Mouse (Mus musculus) embryonic facial prominence, embryonic 14.5 days (tissue): ENCODE measurements around the gene Olfr935. TPM values are rescaled to one million over a fixed set of nuclear protein-coding genes. Genes with fewer than 3 reads are reported as not detected.
A peak's percentile ranks its signal among the peaks of the same experiment; 100 is the strongest.

Experiments
- ATAC-seq: fragments of 200-750 bp; cut with Nextera tagmentation; 2 replicates; pipeline ENCODE4 v1.8.0; 2017; ENCODE audit warnings: low read depth, moderate number of reproducible peaks, moderate TSS enrichment
- DNase-seq: peaks from one replicate; pipeline ENCODE4 v3.0.0-alpha.2; 2015; ENCODE audit warnings: low spot score
- H3K27ac ChIP-seq: fragments of 300-500 bp; sonication (generic); replicated peaks from 2 replicates; pipeline ENCODE4 v1.5.1; 2014; ENCODE audit warnings: low read depth, mild to moderate bottlenecking, low read length, moderate library complexity
- H3K27me3 ChIP-seq: fragments of 300-500 bp; sonication (generic); replicated peaks from 2 replicates; pipeline ENCODE4 v1.6.1; 2014; ENCODE audit warnings: low read length; ENCODE audit not compliant: control insufficient read depth, insufficient read depth
- H3K36me3 ChIP-seq: fragments of 300-500 bp; sonication (generic); 2 replicates; pipeline ENCODE4 v1.6.1; 2014; ENCODE audit warnings: low read length, mixed read lengths; ENCODE audit not compliant: control insufficient read depth, insufficient read depth
- H3K4me1 ChIP-seq: fragments of 300-500 bp; sonication (generic); 2 replicates; pipeline ENCODE4 v1.6.1; 2014; ENCODE audit warnings: antibody characterized with exemption, low read length; ENCODE audit not compliant: control insufficient read depth, insufficient read depth
- H3K4me2 ChIP-seq: fragments of 300-500 bp; sonication (generic); 2 replicates; pipeline ENCODE4 v1.6.1; 2014; ENCODE audit warnings: low read depth, mild to moderate bottlenecking, low read length, moderate library complexity, mixed read lengths
- H3K4me3 ChIP-seq: fragments of 300-500 bp; sonication (generic); 2 replicates; pipeline ENCODE4 v1.5.1; 2014; ENCODE audit warnings: low read depth, mild to moderate bottlenecking, low read length
- H3K9ac ChIP-seq: fragments of 300-500 bp; sonication (generic); 2 replicates; pipeline ENCODE4 v1.6.1; 2014; ENCODE audit warnings: low read depth, mild to moderate bottlenecking, low read length, moderate library complexity, mixed read lengths
- H3K9me3 ChIP-seq: fragments of 300-500 bp; sonication (generic); 2 replicates; pipeline ENCODE4 v1.6.1; 2016; ENCODE audit warnings: low read length; ENCODE audit not compliant: control insufficient read depth
- WGBS: fragments of 180-500 bp; shearing (Covaris S2); extraction: QIAGEN DNeasy Blood & Tissue Kit; methylation state at CpG from one replicate; pipeline ENCODE4 v1.1.7; 2014; 5-methylcytosine and 5-hydroxymethylcytosine counted together
- microRNA-seq: library from miRNA; unstranded; fragments of <30 nt; microRNA quantifications from one replicate; pipeline ENCODE4, GENCODE M21; 2016; ENCODE audit warnings: borderline number of aligned reads
- polyA plus RNA-seq: library from polyadenylated mRNA; unstranded; fragments of >200 nt; fragmentation: Nextera tagmentation; extraction: Ambion mirVana; gene quantifications from 2 replicates; pipeline ENCODE4 v1.2.1, GENCODE M21; 2014

The Olfr935 gene
- polyA plus RNA-seq, result 0.10 TPM in 1 of 2 replicates, not detected in the other

GRCm38 (mm10) chr9:38999583-38999982, at the start of gene Olfr935:
Gene Olfr935, minus strand, starts transcription at chr9:38999683.
- ATAC-seq, result no peak
- Histone ChIP-seq H3K36me3 (no peaks in the 10 kb centered on the region), H3K4me1 (no peaks in the 10 kb centered on the region), H3K27me3 (no peaks in the 10 kb centered on the region), H3K9ac (no peak within 1 kb of the TSS), H3K9me3 (no peaks in the 10 kb centered on the region), H3K4me3 (no peak within 1 kb of the TSS), H3K4me2 (no peak within 1 kb of the TSS), H3K27ac (no peak within 1 kb of the TSS)
- no peak for DNase-seq
- 72% methylated on average over 2 of the region's 2 CpGs for WGBS

- Histone ChIP-seq H3K4me2 (no peak within 1 kb of the TSS), H3K36me3 (no peaks in the 10 kb centered on the region), H3K9me3 (no peaks in the 10 kb centered on the region), H3K27ac (no peak within 1 kb of the TSS), H3K4me3 (no peak within 1 kb of the TSS), H3K27me3 (no peaks in the 10 kb centered on the region), H3K4me1 (no peaks in the 10 kb centered on the region), H3K9ac (no peak within 1 kb of the TSS)
- 81% methylated on average over 1 of the region's 1 CpGs for WGBS
- ATAC-seq (no peak), DNase-seq (no peak)
Measured at GRCm38 (mm10) chr9:39023277-39023676, 23.8 kb upstream of the Olfr935 start, which contains the start of gene Olfr146. Gene Olfr146, minus strand, starts transcription at chr9:39023377.

GRCm38 (mm10) chr9:38988215-38988614, 11.3 kb downstream of the Olfr935 start, which contains the start of gene Olfr934:
Gene Olfr934, minus strand, starts transcription at chr9:38988315.
- DNase-seq (no peak), ATAC-seq (no peak)
- Histone ChIP-seq H3K4me1 (no peaks in the 10 kb centered on the region), H3K9ac (no peak within 1 kb of the TSS), H3K4me3 (no peak within 1 kb of the TSS), H3K27ac (no peak within 1 kb of the TSS), H3K36me3 (no peaks in the 10 kb centered on the region), H3K4me2 (no peak within 1 kb of the TSS), H3K9me3 (no peaks in the 10 kb centered on the region), H3K27me3 (no peaks in the 10 kb centered on the region)
- 90% methylated on average over 2 of the region's 2 CpGs for WGBS

- DNase-seq (no peak), ATAC-seq (no peak)
- Histone ChIP-seq H3K4me1 (no peaks in the 10 kb centered on the region), H3K27me3 (no peaks in the 10 kb centered on the region), H3K4me2 (no peak within 1 kb of the TSS), H3K9me3 (no peaks in the 10 kb centered on the region), H3K9ac (no peak within 1 kb of the TSS), H3K4me3 (no peak within 1 kb of the TSS), H3K36me3 (no peaks in the 10 kb centered on the region), H3K27ac (no peak within 1 kb of the TSS)
- WGBS, result 70% methylated on average over 4 of the region's 4 CpGs
Measured at GRCm38 (mm10) chr9:38972013-38972412, 27.5 kb downstream of the Olfr935 start, which contains the start of gene Olfr933. Gene Olfr933, plus strand, starts transcription at chr9:38972313.

- H3K27me3 ChIP-seq, result no peaks in the 10 kb centered on the region
- WGBS, result 82% methylated on average over 4 of the region's 4 CpGs
- H3K4me2 ChIP-seq, result no peak overlapping the region
- no peak overlapping the region for H3K4me3 ChIP-seq
- ATAC-seq (no peak), DNase-seq (peak; percentile 3)
- H3K4me1 ChIP-seq, result no peaks in the 10 kb centered on the region
- H3K27ac ChIP-seq, result no peak overlapping the region
- no peak overlapping the region for H3K9ac ChIP-seq
- no peaks in the 10 kb centered on the region for H3K36me3 ChIP-seq
- H3K9me3 ChIP-seq, result no peaks in the 10 kb centered on the region
Measured at GRCm38 (mm10) chr9:38954124-38954416, 45.4 kb downstream of the Olfr935 start.

GRCm38 (mm10) chr9:38953401-38954123, 45.9 kb downstream of the Olfr935 start:
- no peak overlapping the region for H3K4me3 ChIP-seq
- no peaks in the 10 kb centered on the region for H3K36me3 ChIP-seq
- DNase-seq, result no peak
- no peak for ATAC-seq
- no peaks in the 10 kb centered on the region for H3K27me3 ChIP-seq
- no peak overlapping the region for H3K27ac ChIP-seq
- H3K4me1 ChIP-seq, result no peaks in the 10 kb centered on the region
- no peak overlapping the region for H3K4me2 ChIP-seq
- no peaks in the 10 kb centered on the region for H3K9me3 ChIP-seq
- WGBS, result 80% methylated on average over 7 of the region's 7 CpGs
- H3K9ac ChIP-seq, result no peak overlapping the region

Small RNAs within 50 kb of the gene (microRNA-seq; reads per million reads assigned to microRNA genes)
- not detected for gene Gm25529

Other genes starting within 250 kb of the Olfr935 start
- gene Olfr920, start 247.4 kb downstream of the Olfr935 start, polyA plus RNA-seq, result 0.04 TPM in 1 of 2 replicates, not detected in the other
- gene Olfr921, start 226.6 kb downstream of the Olfr935 start, polyA plus RNA-seq, result not detected in 2 replicates
- not detected in 2 replicates for gene Olfr922, start 185.1 kb downstream of the Olfr935 start, polyA plus RNA-seq
- gene Olfr923, start 173.1 kb downstream of the Olfr935 start, polyA plus RNA-seq, result 0.13 and 0.29 TPM in 2 replicates
- gene Olfr924, start 155.2 kb downstream of the Olfr935 start, polyA plus RNA-seq, result not detected in 2 replicates
- gene Olfr26, start 144.6 kb downstream of the Olfr935 start, polyA plus RNA-seq, result not detected in 2 replicates
- not detected in 2 replicates for gene Olfr926, start 122.6 kb downstream of the Olfr935 start, polyA plus RNA-seq
- 0.13 TPM in 1 of 2 replicates, not detected in the other for gene Olfr930, start 69.9 kb downstream of the Olfr935 start, polyA plus RNA-seq
- gene Olfr933, start 27.4 kb downstream of the Olfr935 start, polyA plus RNA-seq, result 0.10 TPM in 1 of 2 replicates, not detected in the other
- gene Olfr934, start 11.4 kb downstream of the Olfr935 start, polyA plus RNA-seq, result not detected in 2 replicates
- 0.20 TPM in 1 of 2 replicates, not detected in the other for gene Olfr146, start 23.7 kb upstream of the Olfr935 start, polyA plus RNA-seq
- not detected in 2 replicates for gene Olfr937, start 65.3 kb upstream of the Olfr935 start, polyA plus RNA-seq
- gene Olfr938, start 79.2 kb upstream of the Olfr935 start, polyA plus RNA-seq, result not detected in 2 replicates
- not detected in 2 replicates for gene Olfr27, start 128.4 kb upstream of the Olfr935 start, polyA plus RNA-seq
- gene Olfr943, start 166.6 kb upstream of the Olfr935 start, polyA plus RNA-seq, result not detected in 2 replicates
- 0.13 TPM in 1 of 2 replicates, not detected in the other for gene Olfr944, start 202.2 kb upstream of the Olfr935 start, polyA plus RNA-seq